Mouse (Mus musculus) layer of hippocampus, adult 2 months (tissue): ENCODE data around the gene Ankrd13a. TPM values are rescaled to one million over a fixed set of nuclear protein-coding genes. Genes with fewer than 3 reads are reported as not detected.
"Not testable (repeated sequence)": the region's sequence is repeated elsewhere in the genome, so short reads cannot be mapped to it uniquely, and the experiment has no call there.

ENCODE experiments used
- DNase-seq, 2 experiments: peaks; one replicate each; pipeline ENCODE4 v3.0.0; 2022; ENCODE audit warnings: low spot score in 2 of 2
- H3K27ac ChIP-seq: fragments of 200-600 bp; 2 replicates; pipeline ENCODE4 v1.8.1; 2022
- H3K4me3 ChIP-seq: fragments of 200-600 bp; 2 replicates; pipeline ENCODE4 v1.8.1; 2022; ENCODE audit warnings: mild to moderate bottlenecking
- CTCF ChIP-seq: fragments of 200-600 bp; conservative IDR thresholded peaks from 2 replicates; pipeline ENCODE4 v1.8.1; 2022; ENCODE audit warnings: antibody characterized with exemption, mild to moderate bottlenecking, moderate library complexity
- microRNA-seq, 2 experiments: library from miRNA; unstranded; fragments of <30 nt; microRNA quantifications; one replicate each; pipeline ENCODE4 v1.2.0; 2021
- total RNA-seq, 2 experiments: library from RNA; stranded (reverse); gene quantifications; 2 replicates each; pipeline ENCODE4 v1.2.3; 2021

The Ankrd13a gene
- total RNA-seq, 2 experiments from 2014 or later = 39.6 to 48.8 TPM

DNA sequence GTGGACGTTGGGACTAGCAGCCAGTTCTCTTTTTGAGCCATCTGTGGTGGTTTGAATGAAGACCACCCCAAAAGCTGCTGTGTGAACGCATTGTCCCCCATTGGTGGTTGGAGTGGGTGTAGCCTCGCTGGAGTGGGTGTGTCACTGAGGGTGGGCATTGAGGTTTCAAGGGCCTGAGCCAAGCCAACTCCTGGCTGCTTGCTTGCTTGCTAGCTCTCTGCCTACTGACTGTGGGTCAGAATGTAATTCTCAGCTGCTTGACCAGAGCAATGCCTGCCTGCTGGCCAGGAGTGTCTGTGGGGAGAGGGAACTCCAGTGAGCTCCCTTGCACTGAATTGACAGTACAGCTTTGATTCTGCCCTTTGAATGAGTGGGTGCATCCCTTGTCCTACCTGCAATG is 55.3 kb downstream of the Ankrd13a start:
- DNase-seq = no peak
- Histone ChIP-seq H3K4me3 (no peak overlapping the region), H3K27ac (no peak overlapping the region)
- TF ChIP-seq CTCF = no peak

DNA sequence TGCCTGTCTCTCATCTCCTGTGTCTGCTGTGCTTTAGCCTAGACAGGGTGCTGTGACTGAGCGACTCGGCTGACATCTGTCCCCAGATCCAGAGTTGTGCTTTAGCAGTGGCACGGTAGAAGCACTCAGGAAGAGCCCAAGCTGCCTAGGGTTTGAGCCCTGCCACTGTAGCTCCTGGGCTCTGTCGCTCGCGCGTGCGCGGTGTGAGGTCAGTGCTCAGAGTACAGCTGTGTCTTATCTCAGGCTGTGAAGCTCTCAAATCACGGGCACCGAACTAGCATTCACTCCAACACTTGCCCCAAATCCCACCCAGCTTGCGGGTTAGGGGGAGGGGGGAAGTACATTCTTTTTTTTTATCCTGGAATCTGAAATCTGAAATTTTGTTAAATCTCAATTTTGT is 62.4 kb downstream of the Ankrd13a start:
- TF ChIP-seq CTCF = no peak
- Histone ChIP-seq H3K4me3 (no peak overlapping the region), H3K27ac (no peak overlapping the region)
- no peak for DNase-seq

DNA sequence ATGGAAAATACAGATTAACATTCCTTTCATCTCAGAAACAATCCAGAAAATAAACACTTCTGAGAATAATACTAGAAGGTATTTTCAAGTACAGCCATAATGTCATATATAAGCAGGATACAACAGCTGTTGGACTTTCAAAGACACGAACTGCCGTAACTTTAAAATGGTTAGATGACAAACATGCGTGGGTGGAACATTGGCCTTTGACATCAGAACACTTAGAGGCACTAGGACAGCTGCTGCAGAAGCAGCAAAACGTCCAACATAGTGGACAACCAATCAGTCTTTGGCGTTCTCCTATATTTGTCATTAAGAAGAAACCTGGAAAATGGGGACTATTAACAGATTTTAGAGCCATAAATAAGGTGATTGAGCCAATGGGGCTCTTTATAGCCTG is 66.0 kb downstream of the Ankrd13a start:
- DNase-seq, H3K27ac ChIP-seq, H3K4me3 ChIP-seq: not testable (repeated sequence)

DNA sequence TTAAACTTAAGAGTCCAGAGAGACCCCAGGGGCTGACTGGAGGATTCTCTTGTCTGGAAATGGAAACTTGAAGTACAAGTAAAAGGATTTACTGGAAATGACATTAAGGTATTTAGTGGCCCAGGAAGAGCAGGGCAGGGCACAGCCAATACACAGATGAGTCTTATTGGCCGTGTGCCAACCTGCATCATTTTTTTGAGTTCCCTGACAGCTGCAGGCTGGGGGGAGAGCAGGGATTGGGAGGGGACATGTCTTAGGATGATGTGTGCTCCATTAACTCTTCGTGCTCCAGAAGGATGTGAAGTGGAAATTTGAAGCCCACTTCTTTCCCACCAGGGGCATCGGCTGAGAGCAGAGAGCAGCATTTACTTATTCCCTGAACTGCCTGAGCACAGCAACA is 67.7 kb downstream of the Ankrd13a start:
- H3K27ac ChIP-seq, DNase-seq, H3K4me3 ChIP-seq: not testable (repeated sequence)

DNA sequence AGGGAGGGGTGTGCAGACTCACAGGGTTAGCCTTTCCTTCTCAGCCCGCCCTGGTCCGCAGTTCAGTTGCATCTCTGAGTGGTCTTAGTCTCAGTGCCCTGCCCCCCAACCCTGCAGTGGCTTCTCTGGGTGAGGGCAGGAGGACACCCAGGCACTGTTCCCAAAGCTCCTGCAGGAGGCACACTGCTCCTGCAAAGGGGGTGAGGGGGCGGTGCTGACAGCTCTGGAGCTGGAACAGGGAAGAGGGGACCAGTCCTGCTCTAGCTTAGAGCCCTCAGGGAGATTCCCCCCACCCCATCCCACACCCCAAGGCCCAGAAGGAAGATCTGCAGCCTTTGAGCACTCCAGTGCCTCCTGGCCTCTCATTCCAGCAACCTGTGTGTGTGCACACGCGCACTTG is 68.2 kb downstream of the Ankrd13a start:
- Histone ChIP-seq H3K4me3 (no peak overlapping the region), H3K27ac (no peak overlapping the region)
- no peak for TF ChIP-seq CTCF
- no peak for DNase-seq

DNA sequence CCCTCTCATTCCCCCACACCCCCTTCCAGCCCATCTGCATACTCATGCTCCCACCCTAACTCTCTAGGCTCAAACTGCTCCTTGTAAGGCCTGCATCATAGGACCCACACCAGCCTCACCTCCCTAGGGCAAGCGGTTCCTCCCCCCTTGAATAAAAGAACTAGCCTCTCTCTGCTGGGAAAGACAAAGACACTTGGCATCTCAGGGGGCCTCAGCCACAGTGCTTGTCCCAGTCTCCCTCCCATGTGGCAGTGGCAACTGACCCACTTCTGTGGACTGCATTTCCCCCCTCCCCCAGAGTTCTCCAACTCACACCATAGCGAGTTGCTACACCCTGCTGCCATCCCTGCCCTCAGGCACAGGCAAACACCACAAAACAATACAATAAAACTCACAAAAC is 69.9 kb downstream of the Ankrd13a start:
- not testable (repeated sequence) for H3K4me3 ChIP-seq, H3K27ac ChIP-seq, DNase-seq

DNA sequence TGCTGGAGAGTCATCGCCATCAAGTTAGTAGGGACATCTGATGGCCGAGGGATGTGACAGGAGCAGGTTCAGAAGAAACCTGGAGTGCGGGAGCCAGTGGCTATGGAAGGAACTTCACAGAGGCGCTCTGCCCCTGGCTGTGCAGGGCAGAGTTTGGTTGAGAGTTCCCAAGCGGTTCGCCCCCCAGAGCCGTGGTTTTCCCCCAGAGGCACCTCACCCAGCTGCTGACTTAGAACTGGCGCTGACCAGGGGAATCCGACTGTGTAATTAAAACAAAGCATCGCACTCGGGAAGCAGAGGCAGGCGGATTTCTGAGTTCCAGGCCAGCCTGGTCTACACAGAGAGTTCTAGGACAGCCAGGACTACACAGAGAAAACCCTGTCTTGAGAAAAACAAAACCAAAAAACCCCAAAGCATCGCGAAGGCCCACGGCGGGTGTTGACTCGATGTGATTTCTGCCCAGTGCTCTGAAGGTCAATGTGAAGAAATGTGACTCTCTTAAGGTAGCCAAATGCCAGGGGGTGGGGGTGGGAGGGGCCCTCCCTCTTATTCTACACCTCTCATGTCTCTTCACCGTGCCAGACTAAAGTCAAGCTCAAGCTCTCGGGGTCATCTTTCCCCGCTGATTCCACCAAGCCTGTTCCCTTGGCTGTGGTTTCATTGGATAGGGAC is 77.2 kb downstream of the Ankrd13a start:
- no peak overlapping the region for H3K4me3 ChIP-seq

DNA sequence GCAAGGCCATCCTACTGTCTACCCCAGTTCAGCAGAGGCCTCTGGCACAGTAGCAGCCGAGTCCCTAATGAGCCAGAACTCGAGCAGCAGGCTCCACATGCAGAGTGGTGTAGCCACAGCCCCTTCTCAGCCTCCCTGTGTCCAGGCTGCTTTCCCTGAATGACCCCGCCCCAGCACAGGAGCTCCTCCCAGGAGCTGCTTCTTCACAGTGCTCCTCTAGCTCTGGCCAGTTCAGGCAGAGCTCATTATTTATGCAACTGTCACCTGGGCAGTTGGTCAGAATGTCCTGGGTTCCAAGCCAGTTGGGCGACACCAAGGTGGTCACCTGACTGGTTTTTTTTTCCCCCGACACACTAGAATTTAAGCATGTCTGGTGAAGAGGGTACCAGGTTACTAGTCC is 78.9 kb downstream of the Ankrd13a start, which contains the start of gene 4930519G04Rik:
Gene 4930519G04Rik, plus strand, starts transcription at position 301 of the 400 bp plus-strand sequence.
- not testable (repeated sequence) for DNase-seq, H3K4me3 ChIP-seq, H3K27ac ChIP-seq

More for the DNA sequence above, 77.2 kb downstream of the Ankrd13a start:
- H3K27ac ChIP-seq = no peak overlapping the region
- no peak for TF ChIP-seq CTCF
- DNase-seq = no peak

Small RNAs within 50 kb of the gene (microRNA-seq; reads per million reads assigned to microRNA genes)
- 3.5 to 5.7 reads per million in 2 experiments for gene Mir6240

Other genes with a start within 250 kb of the Ankrd13a start
- gene Fam222a, start 206.7 kb upstream of the Ankrd13a start, total RNA-seq = 1 to 10 TPM; 3.5 to 4.1 TPM
- gene Trpv4, start 116.3 kb upstream of the Ankrd13a start, total RNA-seq = 1 to 10 TPM; 2.0 to 2.3 TPM
- gene Gltp, start 83.7 kb upstream of the Ankrd13a start, total RNA-seq = 10 to 100 TPM; 23.6 to 27.3 TPM
- 10 to 100 TPM; 12.7 to 19.3 TPM for gene Tchp, start 66.9 kb upstream of the Ankrd13a start, total RNA-seq
- 10 to 100 TPM; 45.7 to 47.5 TPM for gene Git2, start 840 bp downstream of the Ankrd13a start, total RNA-seq
- gene 1500011B03Rik, start 48.8 kb downstream of the Ankrd13a start, total RNA-seq = 100 to 1,000 TPM; 136 to 154 TPM
- gene 4930519G04Rik, start 79.0 kb downstream of the Ankrd13a start, total RNA-seq = not detected
- gene Gm9936, start 84.0 kb downstream of the Ankrd13a start, total RNA-seq = under 1 TPM; 0.51 to 0.59 TPM
- gene Oasl2, start 122.3 kb downstream of the Ankrd13a start, total RNA-seq = 1 to 10 TPM; 2.2 to 2.9 TPM
- not detected for gene Oasl1, start 148.6 kb downstream of the Ankrd13a start, total RNA-seq
- 100 to 1,000 TPM; 184 to 196 TPM for gene 2210016L21Rik, start 167.5 kb downstream of the Ankrd13a start, total RNA-seq
- not detected for gene Hnf1a, start 196.4 kb downstream of the Ankrd13a start, total RNA-seq
- 10 to 100 TPM; 75.2 to 76.2 TPM for gene Sppl3, start 236.5 kb downstream of the Ankrd13a start, total RNA-seq